Mouse (Mus musculus): Measurements from ENCODE around the gene Acvr1. TPM values are rescaled to one million over a fixed set of nuclear protein-coding genes. Genes with fewer than 3 reads are reported as not detected.

Acvr1 gene
- total RNA-seq, 4 experiments from 2014 or later = 14.2 to 17.0 (median 15.0) TPM

- no peak for DNase-seq (ENCODE audit: low spot score)
Measured at GRCm38 (mm10) chr2:58557045-58557845, 9.7 kb downstream of the Acvr1 start.

DNA sequence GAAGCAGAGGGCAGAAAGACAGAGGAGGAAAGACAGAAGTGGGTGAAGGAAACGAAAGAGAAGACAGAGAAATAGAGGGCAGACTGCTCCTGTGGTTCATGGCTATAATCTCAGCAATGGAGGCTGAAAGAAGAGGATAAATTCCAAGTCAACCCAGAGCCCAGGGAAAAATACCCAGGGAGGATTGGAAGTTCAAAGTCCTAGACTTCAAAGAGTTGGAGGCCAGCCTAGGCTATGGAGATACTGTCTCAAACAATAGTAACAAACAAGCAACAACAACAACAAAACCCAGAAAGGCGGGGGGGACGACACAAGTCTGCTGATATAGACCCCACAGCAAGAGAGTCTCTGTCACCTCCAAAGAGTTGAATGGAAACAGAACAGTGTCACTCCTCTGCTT, 14.7 kb downstream of the Acvr1 start:
- no peak for DNase-seq (ENCODE audit: low spot score)

DNA sequence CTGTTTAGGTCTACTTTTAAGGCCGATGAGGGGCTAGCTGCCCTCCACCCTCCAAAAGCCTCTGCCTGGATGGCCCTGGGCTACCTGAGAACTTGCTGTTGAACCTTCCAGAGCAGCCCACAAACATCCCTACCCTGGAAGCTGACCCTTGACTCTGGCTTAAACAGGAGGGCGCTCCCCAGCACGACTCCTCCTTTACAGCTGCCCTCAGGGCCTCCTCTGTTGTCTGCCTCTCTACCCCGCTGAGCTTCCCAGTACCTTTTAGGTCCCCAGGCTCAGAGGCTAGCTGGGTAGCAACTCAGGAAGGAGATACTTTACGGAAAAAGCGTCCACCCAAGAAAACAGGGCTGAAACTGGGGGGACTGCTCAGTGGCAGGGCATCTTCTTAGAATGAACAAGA, 15.1 kb downstream of the Acvr1 start:
- DNase-seq (ENCODE audit: low spot score) = no peak

DNA sequence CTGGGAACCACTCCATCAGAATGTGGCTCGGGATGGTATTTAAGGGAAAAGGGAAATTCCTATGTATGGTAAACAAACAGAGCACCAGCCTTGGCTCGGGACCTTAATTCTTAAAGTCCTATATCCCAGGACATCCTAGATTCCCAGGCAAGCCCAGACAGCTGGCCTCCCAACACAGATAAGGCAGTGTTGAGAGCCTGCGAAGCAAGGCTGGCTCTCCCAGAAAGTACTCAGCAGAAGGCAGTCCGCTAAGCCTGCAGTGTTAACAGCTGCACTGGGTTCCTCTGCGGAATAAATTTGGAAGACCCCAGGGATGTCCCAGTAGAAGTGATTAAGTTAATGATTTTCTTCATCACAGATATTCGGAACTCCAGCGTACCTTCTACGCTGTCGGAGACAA, 16.5 kb downstream of the Acvr1 start:
- DNase-seq (ENCODE audit: low spot score) = no peak

DNA sequence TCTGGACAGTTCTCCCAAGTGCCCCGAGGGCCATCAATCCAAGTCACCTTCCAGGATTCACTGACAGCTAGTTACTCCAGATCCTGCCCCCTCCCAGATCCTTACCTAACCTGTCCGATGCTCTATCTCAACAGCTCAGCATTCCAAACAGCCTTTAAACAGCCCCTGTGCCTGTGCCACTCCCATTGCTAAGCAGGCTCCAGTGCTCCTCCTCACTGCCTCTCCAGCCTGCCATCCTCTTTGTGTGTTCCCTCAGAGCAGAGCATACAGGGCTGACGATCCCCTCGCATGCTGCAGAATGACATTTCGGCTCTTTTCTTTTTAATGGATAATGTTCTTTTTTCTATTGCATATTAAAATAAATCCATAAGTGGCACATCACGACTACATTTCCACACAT, 17.0 kb downstream of the Acvr1 start:
- DNase-seq (ENCODE audit: low spot score) = no peak

- no peak for DNase-seq (ENCODE audit: low spot score)
Measured at GRCm38 (mm10) chr2:58548943-58549342, 18.0 kb downstream of the Acvr1 start.

GRCm38 (mm10) chr2:58546264-58546663, 20.7 kb downstream of the Acvr1 start:
- DNase-seq (ENCODE audit: low spot score) = no peak

- no peak for DNase-seq (ENCODE audit: low spot score)
Measured at GRCm38 (mm10) chr2:58544368-58544767, 22.6 kb downstream of the Acvr1 start.

DNA sequence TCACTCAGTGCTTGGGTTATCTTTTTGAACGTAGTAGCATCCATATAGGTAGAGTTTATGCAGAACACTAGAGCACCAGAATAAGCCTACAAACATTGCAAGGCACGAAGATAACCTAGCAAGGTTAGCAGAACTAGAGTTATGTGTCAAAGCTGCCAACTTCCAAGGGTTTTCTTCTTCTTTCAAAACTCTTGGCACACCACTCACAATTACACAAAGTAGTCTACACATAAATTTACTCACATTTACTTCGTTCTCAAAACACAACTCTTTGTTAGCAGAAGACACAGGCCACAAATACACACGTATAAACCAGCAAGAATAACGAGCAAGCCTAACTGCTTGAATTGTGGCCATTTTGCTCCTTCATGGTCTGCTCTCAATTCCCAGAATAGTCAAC, 23.7 kb downstream of the Acvr1 start:
- DNase-seq (ENCODE audit: low spot score) = no peak

GRCm38 (mm10) chr2:58538196-58538595, 28.8 kb downstream of the Acvr1 start:
- DNase-seq (ENCODE audit: low spot score) = no peak

- no peak for DNase-seq (ENCODE audit: low spot score)
Measured at GRCm38 (mm10) chr2:58536796-58537195, 30.2 kb downstream of the Acvr1 start.

- no peak for DNase-seq (ENCODE audit: low spot score)
Measured at GRCm38 (mm10) chr2:58535233-58535632, 31.7 kb downstream of the Acvr1 start.

DNA sequence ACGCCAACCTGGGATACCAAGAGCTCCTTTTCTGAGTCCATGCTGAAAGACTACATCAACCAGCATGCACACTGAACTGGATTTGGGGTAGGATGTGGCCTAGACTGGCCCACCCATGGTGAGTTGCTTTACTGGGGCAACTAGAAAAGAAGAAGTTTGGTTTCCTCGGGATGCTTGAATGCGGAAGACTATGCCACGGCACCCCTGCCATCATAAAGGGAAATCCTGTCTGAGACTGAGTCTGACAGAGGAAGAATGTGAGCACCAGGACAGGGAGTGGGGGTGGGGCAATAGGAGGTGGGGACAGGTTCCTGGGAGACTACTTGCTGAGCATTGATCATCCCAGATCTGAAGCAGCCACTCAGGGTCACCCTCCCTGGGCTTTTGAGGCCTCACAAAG, 32.6 kb downstream of the Acvr1 start:
- DNase-seq (ENCODE audit: low spot score) = no peak

GRCm38 (mm10) chr2:58533521-58534001, 33.4 kb downstream of the Acvr1 start:
- DNase-seq (ENCODE audit: low spot score) = no peak

- peak; percentile 85 for DNase-seq (ENCODE audit: low spot score)
Measured at GRCm38 (mm10) chr2:58532260-58532850, 34.6 kb downstream of the Acvr1 start.

DNA sequence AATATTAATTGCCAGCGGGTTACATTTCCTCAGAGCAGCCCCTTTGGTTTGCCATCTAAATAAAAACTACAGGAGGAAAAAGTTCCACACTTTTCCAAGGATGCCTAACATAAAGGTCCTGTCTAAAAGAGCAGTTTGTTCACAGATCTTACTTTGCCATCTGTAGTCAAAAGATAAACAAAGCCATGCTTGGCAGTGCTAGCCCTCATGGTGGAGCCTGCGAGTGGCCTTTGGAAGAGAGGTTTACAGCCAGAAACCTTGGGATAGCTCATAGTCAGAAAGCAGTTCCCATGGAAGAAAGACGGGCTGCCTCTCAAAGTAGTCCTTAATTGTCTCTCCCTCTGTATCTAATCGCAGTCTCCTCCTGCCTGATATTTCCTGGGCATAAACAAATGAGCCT, 36.4 kb downstream of the Acvr1 start:
- no peak for DNase-seq (ENCODE audit: low spot score)

- no peak for DNase-seq (ENCODE audit: low spot score)
Measured at GRCm38 (mm10) chr2:58529860-58530440, 37.0 kb downstream of the Acvr1 start.

GRCm38 (mm10) chr2:58529384-58529783, 37.6 kb downstream of the Acvr1 start:
- DNase-seq (ENCODE audit: low spot score) = no peak

DNA sequence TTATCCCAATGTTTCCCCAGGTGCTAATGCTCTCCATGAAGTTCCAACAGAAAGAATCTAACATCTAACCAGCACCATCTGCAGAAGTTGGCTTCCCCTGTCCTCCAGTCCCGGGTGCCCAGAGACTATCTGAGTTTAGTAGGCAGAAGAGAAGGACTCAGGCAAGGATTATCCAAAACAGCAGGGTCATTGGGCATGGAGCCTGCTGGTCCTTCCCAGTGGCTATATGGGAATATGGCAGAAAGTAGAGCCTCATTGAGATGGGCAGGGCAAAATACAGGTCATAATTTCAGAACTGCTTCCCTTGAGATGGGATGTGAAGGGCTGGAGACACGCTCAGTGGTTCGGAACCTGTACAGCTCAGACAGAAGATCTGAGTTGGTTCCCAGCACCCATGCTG, 39.2 kb downstream of the Acvr1 start:
- DNase-seq (ENCODE audit: low spot score) = no peak

GRCm38 (mm10) chr2:58524356-58524755, 42.6 kb downstream of the Acvr1 start:
- DNase-seq (ENCODE audit: low spot score) = no peak

- no peak for DNase-seq (ENCODE audit: low spot score)
Measured at GRCm38 (mm10) chr2:58523894-58524293, 43.1 kb downstream of the Acvr1 start.

- DNase-seq (ENCODE audit: low spot score) = no peak
Measured at GRCm38 (mm10) chr2:58523097-58523496, 43.9 kb downstream of the Acvr1 start.

GRCm38 (mm10) chr2:58521621-58522020, 45.3 kb downstream of the Acvr1 start:
- DNase-seq (ENCODE audit: low spot score) = no peak
